In genomic region chr7:136065038-136065678, GRCm38 (mm10) we compare ENCODE assay signal across 21 mouse cellular contexts.
DNase-seq lines count a peak whose midpoint lies in the region; ATAC-seq and TF ChIP-seq lines count a peak whose summit lies in the region.
"Had no signal": no experiment of that assay in that cellular context is flagged by ENCODE, and none has a peak within 500 bp of the region (broad histone marks: within the 10 kb centered on the region; RNA-seq: fewer than 3 reads in every experiment).

No protein-coding gene starts in this region.

- no peak for TF ChIP-seq CTCF in midbrain, postnatal 0 days (IDR thresholded peaks at IDR 0.05)

- 68% methylated on average over 12 of the region's 12 CpGs for WGBS in hindbrain, embryonic 12.5 days
- 67% methylated on average over 12 of the region's 12 CpGs for WGBS in hindbrain, embryonic 14.5 days
- 34% methylated on average over 12 of the region's 12 CpGs for WGBS in limb, embryonic 15.5 days
- 63% methylated on average over 12 of the region's 12 CpGs for WGBS in midbrain, postnatal 0 days

- no peaks in the 10 kb centered on the region for H3K9me3 ChIP-seq in hindbrain, embryonic 12.5 days (replicated peaks)
- H3K9me3 ChIP-seq in hindbrain, embryonic 14.5 days (ENCODE audit: control insufficient read depth, low read length) = no peaks in the 10 kb centered on the region
- no peaks in the 10 kb centered on the region for H3K9me3 ChIP-seq in limb, embryonic 15.5 days
- no peaks in the 10 kb centered on the region for H3K9me3 ChIP-seq in midbrain, postnatal 0 days (ENCODE audit: low read length)
- H3K9me3 ChIP-seq: embryonic facial prominence, embryonic 15.5 days; hindbrain, embryonic 15.5 days had no signal

- no peak overlapping the region for H3K9ac ChIP-seq in hindbrain, embryonic 12.5 days
- no peak overlapping the region for H3K9ac ChIP-seq in hindbrain, embryonic 14.5 days
- H3K9ac ChIP-seq in limb, embryonic 15.5 days = no peak overlapping the region
- no peak overlapping the region for H3K9ac ChIP-seq in midbrain, postnatal 0 days (replicated peaks; ENCODE audit: low read length, poor library complexity, severe bottlenecking)
- H3K9ac ChIP-seq: embryonic facial prominence, embryonic 15.5 days; hindbrain, embryonic 15.5 days had no signal

- no peak for DNase-seq in hindbrain, embryonic 14.5 days (ENCODE audit: low spot score)
- no peak for DNase-seq in cerebellum, adult 8-10 months
- DNase-seq in midbrain, postnatal 0 days (ENCODE audit: low spot score) = no peak
- DNase-seq in cerebellum, postnatal 4 days (ENCODE audit: low spot score in 2 of 2) = no peak
- DNase-seq: adrenal gland, postnatal 25 days; cerebellum, adult 11 months; cerebellum, postnatal 10 days; gastrocnemius, adult 2 months; heart, postnatal 10 days; kidney, adult 8-10 months; kidney, postnatal 14 days; layer of hippocampus, postnatal 36 days; lung, postnatal 4 days; thymus, adult 18-20 months had no signal

- H3K4me3 ChIP-seq in hindbrain, embryonic 12.5 days = no peak overlapping the region
- no peak overlapping the region for H3K4me3 ChIP-seq in hindbrain, embryonic 14.5 days (replicated peaks; ENCODE audit: low read length)
- no peak overlapping the region for H3K4me3 ChIP-seq in limb, embryonic 15.5 days
- no peak overlapping the region for H3K4me3 ChIP-seq in midbrain, postnatal 0 days (ENCODE audit: low read depth, low read length)
- H3K4me3 ChIP-seq: embryonic facial prominence, embryonic 15.5 days; gastrocnemius, adult 2 months; hindbrain, embryonic 15.5 days had no signal

- H3K27me3 ChIP-seq in hindbrain, embryonic 12.5 days = no peaks in the 10 kb centered on the region
- no peaks in the 10 kb centered on the region for H3K27me3 ChIP-seq in hindbrain, embryonic 14.5 days (ENCODE audit: control insufficient read depth, insufficient read depth, low read length)
- peaks cover 22% of the 10 kb centered on the region; the same call in 1 of the 2 replicates for H3K27me3 ChIP-seq in limb, embryonic 15.5 days
- peaks cover 8% of the 10 kb centered on the region; the same call in 1 of the 2 replicates for H3K27me3 ChIP-seq in midbrain, postnatal 0 days (ENCODE audit: insufficient read depth, low read length)
- H3K27me3 ChIP-seq: embryonic facial prominence, embryonic 15.5 days; hindbrain, embryonic 15.5 days had no signal

- H3K4me1 ChIP-seq in hindbrain, embryonic 12.5 days = peaks cover 15% of the 10 kb centered on the region
- H3K4me1 ChIP-seq in hindbrain, embryonic 14.5 days (replicated peaks; ENCODE audit: control insufficient read depth, insufficient read depth, low read length) = peaks cover 9% of the 10 kb centered on the region
- peaks cover 25% of the 10 kb centered on the region for H3K4me1 ChIP-seq in limb, embryonic 15.5 days
- H3K4me1 ChIP-seq in midbrain, postnatal 0 days (ENCODE audit: insufficient read depth, low read length) = 0 out of 2 replicates have a peak, but pooled peaks cover 2% of the 10 kb centered on the region

- H3K36me3 ChIP-seq in hindbrain, embryonic 12.5 days = no peaks in the 10 kb centered on the region
- H3K36me3 ChIP-seq in hindbrain, embryonic 14.5 days (replicated peaks; ENCODE audit: control insufficient read depth, insufficient read depth) = no peaks in the 10 kb centered on the region
- no peaks in the 10 kb centered on the region for H3K36me3 ChIP-seq in limb, embryonic 15.5 days
- H3K36me3 ChIP-seq in midbrain, postnatal 0 days (ENCODE audit: insufficient read depth, low read length) = no peaks in the 10 kb centered on the region
- H3K36me3 ChIP-seq: embryonic facial prominence, embryonic 15.5 days; hindbrain, embryonic 15.5 days had no signal

- ATAC-seq in hindbrain, embryonic 12.5 days (ENCODE audit: low FRiP score) = no peak
- ATAC-seq in hindbrain, embryonic 14.5 days (ENCODE audit: low FRiP score) = no peak
- ATAC-seq in hematopoietic stem cell, adult 5-6 weeks (replicated peaks in 1 of 2; ENCODE audit: insufficient read depth in 1 of 2, low FRiP score in 2 of 2, low TSS enrichment in 1 of 2, low read depth in 1 of 2, poor library complexity in 2 of 2, severe bottlenecking in 2 of 2) = peak; percentile 11 to 14; a peak in 1 of 4 replicates
- no peak for ATAC-seq in limb, embryonic 15.5 days (ENCODE audit: insufficient number of reproducible peaks, low FRiP score, low TSS enrichment, low read depth)
- ATAC-seq in midbrain, postnatal 0 days (ENCODE audit: low FRiP score) = no peak

- no peak overlapping the region for H3K4me2 ChIP-seq in hindbrain, embryonic 12.5 days (replicated peaks)
- no peak overlapping the region for H3K4me2 ChIP-seq in hindbrain, embryonic 14.5 days (replicated peaks)
- H3K4me2 ChIP-seq in limb, embryonic 15.5 days = no peak overlapping the region
- H3K4me2 ChIP-seq in midbrain, postnatal 0 days (ENCODE audit: low read depth, low read length, poor library complexity, severe bottlenecking) = no peak overlapping the region
- H3K4me2 ChIP-seq: embryonic facial prominence, embryonic 15.5 days; heart, embryonic 11.5 days; hindbrain, embryonic 15.5 days; midbrain, embryonic 11.5 days had no signal

- H3K27ac ChIP-seq in hindbrain, embryonic 12.5 days = 0 out of 2 replicates have a peak overlapping the region, but pooled peaks have one; percentile 26
- no peak overlapping the region for H3K27ac ChIP-seq in hindbrain, embryonic 14.5 days
- H3K27ac ChIP-seq in limb, embryonic 15.5 days = peak overlapping the region; percentile 27; the same call in 1 of the 2 replicates
- H3K27ac ChIP-seq in midbrain, postnatal 0 days (ENCODE audit: low read depth, low read length) = no peak overlapping the region
- H3K27ac ChIP-seq: embryonic facial prominence, embryonic 15.5 days; gastrocnemius, adult 2 months; hindbrain, embryonic 15.5 days had no signal

Comparison
In these comparisons a context has a peak if more than half of its experiments do, and no peak if none do; other contexts are left out.
1. H3K27ac ChIP-seq: peak in hindbrain, embryonic 12.5 days (single experiment) and limb, embryonic 15.5 days (single experiment); none in hindbrain, embryonic 14.5 days (single experiment) and midbrain, postnatal 0 days (single experiment).
2. ATAC-seq: peak in hematopoietic stem cell, adult 5-6 weeks (2 of 2); none in hindbrain, embryonic 12.5 days (single experiment), hindbrain, embryonic 14.5 days (single experiment), limb, embryonic 15.5 days (single experiment) and midbrain, postnatal 0 days (single experiment).